Mouse (Mus musculus) erythroblast, embryonic 14.5 days (primary cell): Measurements from ENCODE around the gene Gm10337.

Source experiments
- GATA1 ChIP-seq: IDR thresholded peaks from 2 replicates; pipeline ENCODE4 v1.6.1; 2012; ENCODE audit warnings: low read length, inconsistent platforms, mixed read lengths
- TAL1 ChIP-seq: IDR thresholded peaks from 3 replicates; pipeline ENCODE4 v1.6.1; 2012; ENCODE audit warnings: low read length, inconsistent platforms, mixed read lengths

- TF ChIP-seq TAL1 (no peak), GATA1 (no peak)
These were observed 34.7 kb upstream of the Gm10337 start for GRCm38 (mm10) chr15:102468675-102469370.
